Mouse (Mus musculus) testis, adult 2 months (tissue): ENCODE data around the gene Apba1. TPM values are rescaled to one million over a fixed set of nuclear protein-coding genes. Genes with fewer than 3 reads are reported as not detected.

Experiments
- H3K27ac ChIP-seq: fragments of 200-500 bp; 2 replicates; pipeline ENCODE4 v1.5.1; 2012; ENCODE audit warnings: low read depth, low read length; ENCODE audit not compliant: control insufficient read depth, insufficient read depth
- H3K27me3 ChIP-seq: fragments of 200-500 bp; 2 replicates; pipeline ENCODE4 v1.6.1; 2012; ENCODE audit warnings: mild to moderate bottlenecking, low read length, moderate library complexity; ENCODE audit not compliant: control insufficient read depth, insufficient read depth
- H3K36me3 ChIP-seq: fragments of 200-500 bp; 2 replicates; pipeline ENCODE4 v1.6.1; 2012; ENCODE audit warnings: mild to moderate bottlenecking, low read length; ENCODE audit not compliant: control insufficient read depth, insufficient read depth
- H3K4me1 ChIP-seq: fragments of 200-500 bp; 2 replicates; pipeline ENCODE4 v1.6.1; 2012; ENCODE audit warnings: low read length; ENCODE audit not compliant: control insufficient read depth, insufficient read depth
- H3K4me3 ChIP-seq: fragments of 200-500 bp; 2 replicates; pipeline ENCODE4 v1.5.1; 2012; ENCODE audit warnings: low read depth, mild to moderate bottlenecking, low read length, moderate library complexity, mixed read lengths; ENCODE audit not compliant: control insufficient read depth
- CTCF ChIP-seq: fragments of 200-500 bp; IDR thresholded peaks from 2 replicates; pipeline ENCODE4 v1.5.1; 2012; ENCODE audit warnings: low read depth, mild to moderate bottlenecking, inconsistent platforms, low read length, moderate library complexity; ENCODE audit not compliant: control insufficient read depth, insufficient read depth, insufficient replicate concordance
- POLR2A ChIP-seq: fragments of 200-500 bp; IDR thresholded peaks from 2 replicates; pipeline ENCODE4 v1.6.1; 2012; ENCODE audit warnings: low read depth, mild to moderate bottlenecking, inconsistent platforms, low read length, moderate library complexity; ENCODE audit not compliant: control insufficient read depth
- polyA plus RNA-seq: library from polyadenylated mRNA; depleted of rRNA; stranded (reverse); fragments of >200 nt; gene quantifications from 2 replicates; pipeline ENCODE4 v1.2.3, GENCODE M21; 2012

The Apba1 gene
- polyA plus RNA-seq, 1 experiment, result 24.1 TPM

DNA sequence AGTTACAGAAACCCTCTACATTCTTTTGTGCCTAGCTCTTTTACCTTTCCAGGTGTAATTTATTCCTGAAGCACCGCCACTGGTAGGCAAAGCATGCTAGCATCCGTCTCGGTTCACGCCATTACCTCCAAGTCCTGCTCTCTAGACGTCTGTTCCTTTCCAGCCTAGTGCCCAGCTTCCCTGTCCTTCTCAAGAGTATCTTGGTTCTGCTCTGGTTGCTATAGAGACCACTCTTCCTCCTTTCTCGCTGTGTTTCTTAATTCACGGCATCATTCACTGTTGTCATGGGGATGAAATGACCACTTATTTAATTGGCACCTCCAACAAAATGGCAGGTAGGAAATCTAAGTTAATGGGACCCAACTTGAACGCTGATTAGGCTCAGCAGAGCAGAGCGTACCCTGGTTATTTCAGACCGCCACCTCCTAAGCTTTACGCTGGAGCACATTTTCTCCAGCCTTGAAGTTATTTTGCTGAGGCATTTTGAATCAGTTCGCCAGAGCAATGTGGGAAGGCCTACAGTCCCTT is 182.8 kb downstream of the Apba1 start:
- Histone ChIP-seq H3K36me3 (peaks cover under 1% of the 10 kb centered on the region), H3K4me1 (no peaks in the 10 kb centered on the region), H3K4me3 (no peak overlapping the region), H3K27me3 (no peaks in the 10 kb centered on the region), H3K27ac (no peak overlapping the region)
- TF ChIP-seq POLR2A (no peak), CTCF (no peak)

GRCm38 (mm10) chr19:23942886-23943285 is 184.2 kb downstream of the Apba1 start:
- no peak overlapping the region for H3K27ac ChIP-seq
- H3K27me3 ChIP-seq, result no peaks in the 10 kb centered on the region
- no peak overlapping the region for H3K4me3 ChIP-seq
- no peaks in the 10 kb centered on the region for H3K4me1 ChIP-seq
- TF ChIP-seq CTCF (no peak), POLR2A (no peak)
- no peaks in the 10 kb centered on the region for H3K36me3 ChIP-seq

DNA sequence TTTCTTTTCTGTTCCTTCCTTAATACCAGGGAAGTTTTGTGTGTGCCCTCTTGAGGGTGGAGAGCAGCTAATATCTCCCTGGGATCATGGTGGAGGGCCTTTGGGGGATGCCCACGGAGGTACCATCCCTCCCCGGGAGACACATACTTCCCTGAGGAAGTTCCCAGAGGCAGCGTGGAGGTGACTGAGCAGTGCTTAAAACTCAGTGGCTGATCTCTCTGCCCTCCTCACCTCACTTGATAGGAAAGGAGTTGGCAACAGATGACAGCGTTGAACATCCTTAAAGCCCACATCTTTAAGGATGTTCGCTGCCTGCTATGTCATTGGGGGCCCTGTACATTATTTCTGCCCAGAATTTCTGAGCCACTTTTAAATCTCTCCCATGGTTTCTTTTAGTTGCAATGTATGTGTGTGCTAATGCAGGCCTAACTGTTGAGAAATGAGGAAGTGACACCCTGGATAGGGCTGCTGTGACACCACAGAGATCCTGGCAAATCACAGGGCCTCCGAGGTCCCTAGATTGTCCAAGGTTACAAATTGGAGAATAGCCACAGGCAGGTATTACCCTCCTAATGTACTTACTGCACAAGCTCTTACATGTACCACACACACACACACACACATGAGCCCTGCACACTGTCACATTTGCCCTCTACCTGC is 187.5 kb downstream of the Apba1 start:
- no peaks in the 10 kb centered on the region for H3K36me3 ChIP-seq
- H3K4me3 ChIP-seq, result no peak overlapping the region
- no peak for TF ChIP-seq POLR2A
- no peak for TF ChIP-seq CTCF
- H3K4me1 ChIP-seq, result no peaks in the 10 kb centered on the region
- no peaks in the 10 kb centered on the region for H3K27me3 ChIP-seq
- no peak overlapping the region for H3K27ac ChIP-seq

- Histone ChIP-seq H3K4me1 (no peaks in the 10 kb centered on the region), H3K27me3 (no peaks in the 10 kb centered on the region), H3K36me3 (no peaks in the 10 kb centered on the region), H3K4me3 (no peak overlapping the region), H3K27ac (no peak overlapping the region)
- TF ChIP-seq POLR2A, result no peak
- no peak for TF ChIP-seq CTCF
Measured at GRCm38 (mm10) chr19:23946751-23947150, 188.1 kb downstream of the Apba1 start.

- TF ChIP-seq CTCF (no peak), POLR2A (no peak)
- Histone ChIP-seq H3K27ac (no peak overlapping the region), H3K4me3 (no peak overlapping the region), H3K27me3 (no peaks in the 10 kb centered on the region), H3K4me1 (no peaks in the 10 kb centered on the region), H3K36me3 (no peaks in the 10 kb centered on the region)
Measured at GRCm38 (mm10) chr19:23947871-23948270, 189.2 kb downstream of the Apba1 start.

GRCm38 (mm10) chr19:23948301-23949000 is 189.8 kb downstream of the Apba1 start:
- no peaks in the 10 kb centered on the region for H3K4me1 ChIP-seq
- no peak for TF ChIP-seq POLR2A
- no peak for TF ChIP-seq CTCF
- no peaks in the 10 kb centered on the region for H3K36me3 ChIP-seq
- H3K27me3 ChIP-seq, result no peaks in the 10 kb centered on the region
- no peak overlapping the region for H3K4me3 ChIP-seq
- H3K27ac ChIP-seq, result no peak overlapping the region

- H3K4me1 ChIP-seq, result peaks cover 6% of the 10 kb centered on the region
- no peaks in the 10 kb centered on the region for H3K36me3 ChIP-seq
- no peaks in the 10 kb centered on the region for H3K27me3 ChIP-seq
- no peak overlapping the region for H3K4me3 ChIP-seq
- no peak overlapping the region for H3K27ac ChIP-seq
- TF ChIP-seq POLR2A (no peak), CTCF (no peak)
Measured at GRCm38 (mm10) chr19:23955461-23955860, 196.8 kb downstream of the Apba1 start.
